Mouse (Mus musculus) midbrain, embryonic 13.5 days (tissue): ENCODE measurements around the gene Slc22a5. TPM values are rescaled to one million over a fixed set of nuclear protein-coding genes. Genes with fewer than 3 reads are reported as not detected.

Experiments
- ATAC-seq: fragments of 200-750 bp; cut with Nextera tagmentation; 2 replicates; pipeline ENCODE4 v1.8.0; 2017; ENCODE audit warnings: mild to moderate bottlenecking, moderate TSS enrichment, moderate library complexity
- H3K27ac ChIP-seq: fragments of 300-500 bp; sonication (generic); 2 replicates; pipeline ENCODE4 v1.5.1; 2015; ENCODE audit warnings: inconsistent platforms, mild to moderate bottlenecking, moderate library complexity
- H3K27me3 ChIP-seq: fragments of 300-500 bp; sonication (generic); 2 replicates; pipeline ENCODE4 v1.6.1; 2015; ENCODE audit warnings: mild to moderate bottlenecking, inconsistent platforms
- H3K36me3 ChIP-seq: fragments of 300-500 bp; sonication (generic); 2 replicates; pipeline ENCODE4 v1.6.1; 2015; ENCODE audit warnings: mild to moderate bottlenecking, inconsistent platforms
- H3K4me1 ChIP-seq: fragments of 300-500 bp; sonication (generic); replicated peaks from 2 replicates; pipeline ENCODE4 v1.6.1; 2015; ENCODE audit warnings: inconsistent platforms
- H3K4me2 ChIP-seq: fragments of 300-500 bp; sonication (generic); replicated peaks from 2 replicates; pipeline ENCODE4 v1.6.1; 2015; ENCODE audit warnings: moderate library complexity, mild to moderate bottlenecking, inconsistent platforms
- H3K4me3 ChIP-seq: fragments of 300-500 bp; sonication (generic); replicated peaks from 2 replicates; pipeline ENCODE4 v1.5.1; 2015; ENCODE audit warnings: mild to moderate bottlenecking, inconsistent platforms
- H3K9ac ChIP-seq: fragments of 300-500 bp; sonication (generic); replicated peaks from 2 replicates; pipeline ENCODE4 v1.6.1; 2015; ENCODE audit warnings: mild to moderate bottlenecking, inconsistent platforms
- H3K9me3 ChIP-seq: fragments of 300-500 bp; sonication (generic); 2 replicates; pipeline ENCODE4 v1.6.1; 2016; ENCODE audit warnings: mild to moderate bottlenecking, inconsistent platforms
- WGBS: fragments of 180-500 bp; shearing (Covaris S2); methylation state at CpG from one replicate; pipeline ENCODE4 v1.1.7; 2015; 5-methylcytosine and 5-hydroxymethylcytosine counted together
- polyA plus RNA-seq: library from polyadenylated mRNA; unstranded; fragments of >200 nt; fragmentation: Nextera tagmentation; extraction: Ambion mirVana; gene quantifications from 2 replicates; pipeline ENCODE4 v1.2.1, GENCODE M21; 2015

The Slc22a5 gene
- polyA plus RNA-seq, 1 experiment from 2014 or later, result 8.1 TPM

DNA sequence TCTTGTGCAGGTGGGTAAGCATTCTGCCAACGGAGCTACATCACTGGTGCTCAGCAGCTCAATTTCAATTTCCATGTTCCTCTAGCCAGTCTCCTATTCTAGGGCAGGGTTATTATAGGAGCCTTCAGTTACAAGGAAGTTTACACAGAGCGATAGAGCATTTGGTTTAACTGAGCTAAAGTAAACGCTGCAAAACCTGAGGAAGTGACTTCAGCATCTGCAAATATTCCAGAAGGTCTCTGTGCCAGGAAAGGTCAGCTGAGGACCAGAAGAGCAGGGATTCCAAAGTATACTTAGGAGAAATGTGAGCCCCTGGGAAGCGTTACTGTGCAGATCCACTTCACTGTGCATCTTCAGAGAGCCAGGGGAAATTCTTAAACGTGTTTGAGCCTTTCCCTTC, 37.8 kb downstream of the Slc22a5 start:
- no peak for ATAC-seq
- Histone ChIP-seq H3K4me3 (no peak overlapping the region), H3K9me3 (no peaks in the 10 kb centered on the region), H3K36me3 (no peaks in the 10 kb centered on the region), H3K9ac (no peak overlapping the region), H3K4me1 (no peaks in the 10 kb centered on the region; the same call in 1 of the 2 replicates), H3K27ac (no peak overlapping the region), H3K4me2 (no peak overlapping the region), H3K27me3 (peaks cover 9% of the 10 kb centered on the region)
- 71% methylated on average over 5 of the region's 5 CpGs for WGBS

DNA sequence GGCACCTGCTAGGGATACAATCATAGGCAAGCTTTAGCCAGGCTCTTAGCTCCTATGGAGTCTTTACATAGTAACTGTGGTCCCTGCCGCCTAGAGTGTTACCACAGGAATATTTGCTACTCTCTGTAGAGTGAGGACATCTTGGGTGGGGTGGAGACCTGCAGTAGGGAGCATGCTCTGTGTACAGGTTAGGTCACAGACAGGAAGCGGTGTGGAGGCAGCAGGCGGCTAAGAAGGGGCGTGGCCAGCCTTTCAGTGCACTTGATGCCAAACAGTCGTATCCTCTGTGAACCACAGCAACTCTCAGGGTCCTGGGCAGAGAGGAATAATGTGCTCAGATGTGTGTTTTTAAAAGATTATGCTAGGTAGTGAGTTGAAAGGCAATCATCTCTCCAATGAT, 39.7 kb downstream of the Slc22a5 start:
- H3K36me3 ChIP-seq, result no peaks in the 10 kb centered on the region
- no peak for ATAC-seq
- no peaks in the 10 kb centered on the region for H3K27me3 ChIP-seq
- H3K9ac ChIP-seq, result 0 out of 2 replicates have a peak overlapping the region, but pooled peaks have one; percentile 3
- no peaks in the 10 kb centered on the region for H3K9me3 ChIP-seq
- H3K4me3 ChIP-seq, result no peak overlapping the region
- H3K4me2 ChIP-seq, result no peak overlapping the region
- H3K4me1 ChIP-seq, result no peaks in the 10 kb centered on the region; the same call in 1 of the 2 replicates
- 49% methylated on average over 5 of the region's 5 CpGs for WGBS
- no peak overlapping the region for H3K27ac ChIP-seq

GRCm38 (mm10) chr11:53849588-53850320, 41.7 kb downstream of the Slc22a5 start:
- Histone ChIP-seq H3K4me3 (no peak overlapping the region), H3K4me1 (no peaks in the 10 kb centered on the region; the same call in 1 of the 2 replicates), H3K27ac (no peak overlapping the region), H3K4me2 (peak overlapping the region; percentile 23; the same call in 1 of the 2 replicates), H3K9ac (no peak overlapping the region), H3K9me3 (no peaks in the 10 kb centered on the region), H3K27me3 (no peaks in the 10 kb centered on the region), H3K36me3 (no peaks in the 10 kb centered on the region)
- ATAC-seq, result peak; percentile 77
- WGBS, result 33% methylated on average over 9 of the region's 9 CpGs

DNA sequence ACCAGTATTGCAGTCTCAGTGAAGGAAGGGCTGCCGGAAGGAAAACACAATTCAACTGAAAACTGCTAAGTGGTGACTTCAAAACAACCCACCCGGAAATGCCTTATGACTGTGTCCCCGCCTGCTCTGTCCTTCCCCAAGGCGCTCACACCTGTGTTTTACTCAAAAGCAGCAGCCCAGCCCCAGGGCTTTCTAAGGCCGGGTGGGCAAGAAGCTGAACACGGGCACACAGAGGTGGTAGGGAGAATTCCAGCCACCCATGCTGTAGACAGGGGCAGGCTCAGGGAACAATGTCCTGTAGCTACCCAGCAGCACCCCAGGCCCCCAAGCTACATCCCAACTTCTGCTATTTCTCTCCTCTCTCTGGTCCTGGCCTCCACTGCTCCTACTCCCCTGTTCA, 45.8 kb downstream of the Slc22a5 start:
- H3K4me1 ChIP-seq, result no peaks in the 10 kb centered on the region; the same call in 1 of the 2 replicates
- no peak overlapping the region for H3K27ac ChIP-seq
- no peaks in the 10 kb centered on the region for H3K27me3 ChIP-seq
- H3K4me3 ChIP-seq, result no peak overlapping the region
- whole genome bisulfite sequencing, result 90% methylated on average over 6 of the region's 6 CpGs
- no peak for ATAC-seq
- no peaks in the 10 kb centered on the region for H3K9me3 ChIP-seq
- no peak overlapping the region for H3K4me2 ChIP-seq
- H3K9ac ChIP-seq, result no peak overlapping the region
- no peaks in the 10 kb centered on the region for H3K36me3 ChIP-seq

DNA sequence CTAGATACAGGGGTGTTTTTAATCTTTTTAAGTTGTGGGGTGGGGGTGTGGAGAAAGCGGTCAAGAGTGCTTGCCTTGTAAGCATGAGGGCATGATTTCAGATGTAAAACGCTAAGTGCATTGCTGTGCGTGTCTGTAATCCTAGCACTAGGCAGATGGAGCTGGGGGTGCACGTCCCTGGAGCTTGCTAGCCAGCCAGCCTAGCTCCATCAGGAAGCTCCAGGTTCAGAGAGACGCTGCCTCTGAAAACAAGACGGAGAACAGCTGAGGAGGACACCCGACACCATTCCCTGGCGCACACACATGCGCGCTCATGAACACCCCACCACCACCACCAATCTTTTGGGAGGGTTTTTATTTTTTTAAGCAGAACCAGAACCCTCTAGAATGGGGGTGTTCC, 48.4 kb downstream of the Slc22a5 start:
- no peak overlapping the region for H3K4me2 ChIP-seq

GRCm38 (mm10) chr11:53842161-53842581, 49.3 kb downstream of the Slc22a5 start:
- no peak overlapping the region for H3K4me2 ChIP-seq
- H3K27me3 ChIP-seq, result no peaks in the 10 kb centered on the region
- WGBS, result 44% methylated on average over 4 of the region's 4 CpGs
- no peak for ATAC-seq
- H3K36me3 ChIP-seq, result no peaks in the 10 kb centered on the region
- no peak overlapping the region for H3K9ac ChIP-seq
- no peaks in the 10 kb centered on the region for H3K9me3 ChIP-seq
- H3K27ac ChIP-seq, result no peak overlapping the region
- H3K4me3 ChIP-seq, result no peak overlapping the region
- no peaks in the 10 kb centered on the region for H3K4me1 ChIP-seq

More for the DNA sequence above, 48.4 kb downstream of the Slc22a5 start:
- Histone ChIP-seq H3K4me1 (no peaks in the 10 kb centered on the region), H3K27ac (no peak overlapping the region), H3K27me3 (no peaks in the 10 kb centered on the region), H3K9ac (no peak overlapping the region), H3K4me3 (no peak overlapping the region), H3K9me3 (no peaks in the 10 kb centered on the region), H3K36me3 (no peaks in the 10 kb centered on the region)
- 72% methylated on average over 10 of the region's 10 CpGs for WGBS
- ATAC-seq, result no peak

- Histone ChIP-seq H3K4me1 (no peaks in the 10 kb centered on the region), H3K27ac (no peak overlapping the region), H3K27me3 (no peaks in the 10 kb centered on the region), H3K9ac (no peak overlapping the region), H3K4me3 (no peak overlapping the region), H3K9me3 (no peaks in the 10 kb centered on the region), H3K36me3 (no peaks in the 10 kb centered on the region), H3K4me2 (no peak overlapping the region)
- no peak for ATAC-seq
- WGBS, result 83% methylated on average over 12 of the region's 12 CpGs
These were observed 49.9 kb downstream of the Slc22a5 start for GRCm38 (mm10) chr11:53841514-53841913.

- Histone ChIP-seq H3K27me3 (no peaks in the 10 kb centered on the region), H3K9me3 (no peaks in the 10 kb centered on the region), H3K9ac (no peak overlapping the region), H3K4me3 (no peak overlapping the region), H3K4me1 (no peaks in the 10 kb centered on the region), H3K4me2 (no peak overlapping the region), H3K36me3 (no peaks in the 10 kb centered on the region), H3K27ac (no peak overlapping the region)
- WGBS, result 68% methylated on average over 8 of the region's 8 CpGs
- ATAC-seq, result no peak
These were observed 51.5 kb downstream of the Slc22a5 start for GRCm38 (mm10) chr11:53839663-53840642.

- no peak for ATAC-seq
- WGBS, result 75% methylated on average over 6 of the region's 6 CpGs
- Histone ChIP-seq H3K4me3 (no peak overlapping the region), H3K9ac (no peak overlapping the region), H3K36me3 (no peaks in the 10 kb centered on the region), H3K4me2 (no peak overlapping the region), H3K27me3 (no peaks in the 10 kb centered on the region), H3K9me3 (no peaks in the 10 kb centered on the region), H3K4me1 (no peaks in the 10 kb centered on the region), H3K27ac (no peak overlapping the region)
These were observed 52.3 kb downstream of the Slc22a5 start for GRCm38 (mm10) chr11:53839147-53839546.

DNA sequence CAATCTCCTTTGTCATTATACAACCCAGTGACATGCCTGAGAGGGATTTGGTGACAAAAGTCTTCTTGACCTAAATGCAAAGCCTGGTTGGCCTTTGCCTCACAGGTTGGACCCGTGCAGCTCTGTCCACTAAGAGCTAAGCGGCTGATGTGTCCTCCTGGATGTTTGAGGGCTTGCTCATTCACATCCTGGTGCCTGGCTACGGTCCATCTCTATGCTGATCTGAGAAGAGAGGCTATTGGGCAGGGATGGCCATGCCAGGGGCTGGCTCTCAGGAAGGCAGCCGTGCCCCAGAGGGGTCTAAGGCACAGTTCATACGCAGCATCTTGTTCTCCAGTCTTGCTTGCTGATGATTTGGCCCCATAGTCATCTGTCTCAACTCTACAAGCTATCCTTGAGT, 53.7 kb downstream of the Slc22a5 start:
- H3K4me2 ChIP-seq, result no peak overlapping the region
- no peaks in the 10 kb centered on the region for H3K36me3 ChIP-seq
- H3K27ac ChIP-seq, result no peak overlapping the region
- H3K27me3 ChIP-seq, result no peaks in the 10 kb centered on the region
- no peak overlapping the region for H3K4me3 ChIP-seq
- no peaks in the 10 kb centered on the region for H3K4me1 ChIP-seq
- no peak for ATAC-seq
- 94% methylated on average over 5 of the region's 5 CpGs for WGBS
- H3K9me3 ChIP-seq, result no peaks in the 10 kb centered on the region
- H3K9ac ChIP-seq, result no peak overlapping the region

DNA sequence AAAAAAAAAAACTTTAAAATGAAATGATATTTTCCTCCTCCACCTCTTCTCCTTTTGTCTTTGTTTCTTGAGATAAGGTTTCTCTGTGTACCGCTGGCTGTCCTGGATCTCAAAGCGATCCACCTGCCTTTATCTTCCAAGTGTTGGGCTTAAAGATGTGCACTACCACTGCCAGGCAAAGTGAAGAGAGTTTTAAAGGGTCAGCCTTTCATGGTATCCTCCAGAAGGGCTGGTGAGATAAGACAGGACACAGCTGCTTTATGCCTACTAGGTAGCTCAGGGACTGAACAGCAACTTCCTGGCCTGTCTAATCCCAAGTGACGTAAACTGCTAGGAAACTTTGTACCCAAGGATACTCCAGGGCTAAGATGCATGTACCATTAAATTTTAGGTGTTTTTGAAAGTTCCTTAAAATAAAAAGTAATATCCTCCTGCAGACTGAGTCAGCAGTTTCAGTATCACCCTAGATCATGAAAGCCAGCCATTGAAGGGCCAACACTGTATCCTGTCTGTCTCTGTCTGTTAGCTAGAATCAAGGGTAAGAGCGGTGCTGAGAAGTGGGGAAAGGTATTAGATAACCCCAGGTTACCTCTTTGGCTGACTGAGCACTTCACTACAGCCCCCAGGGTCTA, 56.0 kb downstream of the Slc22a5 start:
- Histone ChIP-seq H3K27ac (no peak overlapping the region), H3K36me3 (no peaks in the 10 kb centered on the region), H3K9ac (no peak overlapping the region), H3K27me3 (no peaks in the 10 kb centered on the region), H3K4me3 (no peak overlapping the region), H3K4me1 (no peaks in the 10 kb centered on the region), H3K4me2 (no peak overlapping the region), H3K9me3 (no peaks in the 10 kb centered on the region)
- no peak for ATAC-seq
- WGBS, result 94% methylated on average over 4 of the region's 4 CpGs

DNA sequence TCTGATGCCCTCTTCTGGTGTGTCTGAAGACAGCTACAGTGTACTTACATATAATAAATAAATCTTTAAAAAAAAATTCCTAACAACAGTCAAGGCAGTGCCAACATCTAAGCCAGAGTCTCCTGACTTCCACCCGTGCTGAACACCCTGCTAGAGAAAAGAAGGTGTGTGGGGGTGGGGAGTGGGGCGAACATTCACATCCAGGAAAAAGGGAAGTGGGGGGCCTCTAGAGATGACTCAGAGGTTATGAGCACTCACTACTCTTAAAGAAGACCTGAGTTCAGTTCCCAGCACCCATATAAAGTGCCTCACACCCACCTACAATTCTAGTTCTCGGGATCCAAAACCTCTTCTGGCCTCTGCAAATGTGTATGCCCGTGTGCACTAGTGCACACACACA, 66.1 kb downstream of the Slc22a5 start:
- no peak for ATAC-seq
- no peaks in the 10 kb centered on the region for H3K36me3 ChIP-seq
- H3K4me3 ChIP-seq, result no peak overlapping the region
- no peaks in the 10 kb centered on the region for H3K4me1 ChIP-seq
- H3K9me3 ChIP-seq, result peaks cover 5% of the 10 kb centered on the region; the same call in 1 of the 2 replicates
- no peak overlapping the region for H3K27ac ChIP-seq
- no peak overlapping the region for H3K9ac ChIP-seq
- H3K27me3 ChIP-seq, result no peaks in the 10 kb centered on the region
- no peak overlapping the region for H3K4me2 ChIP-seq
- 92% methylated on average over 4 of the region's 4 CpGs for WGBS
